Mouse (Mus musculus) adrenal gland, adult 2 months (tissue): ENCODE data around the gene Gm28635. TPM values are rescaled to one million over a fixed set of nuclear protein-coding genes. Genes with fewer than 3 reads are reported as not detected.
"Not testable (repeated sequence)": the region's sequence is repeated elsewhere in the genome, so short reads cannot be mapped to it uniquely, and the experiment has no call there.

Experiments used
- DNase-seq: peaks from one replicate; pipeline ENCODE4 v3.0.0; 2021
- polyA plus RNA-seq: library from polyadenylated mRNA; depleted of rRNA; stranded (reverse); fragments of >200 nt; gene quantifications from 2 replicates; pipeline ENCODE4 v1.2.3, GENCODE M21; 2012
- total RNA-seq, 2 experiments: library from RNA; stranded (reverse); gene quantifications; 2 replicates each; pipeline ENCODE4 v1.2.3; 2021

The Gm28635 gene
- total and polyA plus RNA-seq, 3 experiments = not detected

DNA sequence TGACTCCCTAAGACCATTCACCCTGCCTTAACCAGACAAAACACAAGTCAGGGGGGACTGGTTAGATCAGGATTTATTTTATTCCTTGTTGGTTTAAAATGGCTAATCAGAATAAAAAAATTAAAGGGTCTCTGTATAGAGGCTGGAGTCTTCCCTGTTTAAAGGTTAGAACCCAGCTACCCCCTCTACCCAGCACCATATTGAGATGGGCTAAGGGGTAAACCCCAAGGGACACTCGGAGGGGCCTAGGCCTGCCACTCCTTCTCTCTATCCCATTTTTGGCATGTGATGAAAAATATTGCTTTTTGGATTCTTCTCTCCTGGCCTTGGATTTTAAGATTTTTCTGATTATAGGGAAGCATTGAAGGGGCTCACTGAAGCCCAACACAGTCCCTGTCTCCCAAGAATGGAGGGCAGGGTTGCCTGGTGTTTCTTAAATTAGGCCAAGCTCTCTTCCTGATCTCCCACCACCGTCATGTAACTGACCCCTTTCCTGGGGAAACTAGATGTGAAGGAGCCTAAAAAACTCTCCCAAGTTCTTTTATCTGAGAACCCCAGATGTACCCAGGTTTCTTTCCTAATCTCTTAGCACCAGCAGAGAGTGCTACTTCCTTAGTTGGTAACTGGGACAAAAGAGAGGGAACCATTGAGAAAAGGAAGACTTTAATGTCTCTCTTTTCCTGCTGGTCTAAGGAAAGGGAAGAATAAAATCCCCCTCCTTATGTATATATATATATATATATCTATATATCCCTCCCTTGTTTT, 10.4 kb upstream of the Gm28635 start:
- DNase-seq = no peak

- no peak for DNase-seq
Measured at GRCm38 (mm10) chr2:84682605-84683183, 4.9 kb upstream of the Gm28635 start.

GRCm38 (mm10) chr2:84679016-84679415, 1.2 kb upstream of the Gm28635 start, which contains the start of gene Tmx2:
Gene Tmx2, minus strand, starts transcription at chr2:84679140.
- no peak for DNase-seq

DNA sequence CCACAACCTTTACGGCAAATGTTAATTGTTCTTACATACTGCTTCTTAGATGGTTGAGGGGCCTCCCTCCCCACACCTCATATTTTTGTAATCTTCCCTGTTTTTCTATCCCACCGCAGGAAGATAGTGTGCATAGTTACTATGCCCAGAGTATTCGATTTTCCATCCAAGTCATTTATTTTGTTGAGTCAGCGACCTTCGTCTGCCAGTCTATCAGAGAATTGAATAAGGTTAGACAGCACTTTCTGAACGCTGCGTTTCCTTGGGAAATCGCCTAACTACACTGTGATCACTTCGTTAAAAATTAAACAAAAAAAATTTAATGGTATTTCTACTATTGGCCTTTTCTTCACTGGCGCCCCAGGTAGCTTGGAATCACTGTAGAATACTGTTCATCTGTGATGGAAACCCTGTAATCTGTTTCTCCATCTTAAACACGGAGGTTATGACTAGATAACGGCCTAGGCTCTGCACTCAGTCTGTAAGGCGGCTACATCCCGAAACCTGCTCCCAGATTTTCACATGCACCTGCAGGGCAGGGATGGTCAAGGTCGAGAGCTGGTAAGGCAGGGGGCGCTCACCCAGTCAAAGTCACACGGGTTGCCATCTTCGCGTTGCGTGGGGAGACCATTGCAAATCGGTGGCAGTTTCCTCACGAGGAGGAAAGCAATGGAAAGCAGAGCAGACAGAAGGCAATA, 422 bp downstream of the Gm28635 start:
- DNase-seq = no peak

- not testable (repeated sequence) for DNase-seq
Measured at GRCm38 (mm10) chr2:84671535-84671934, 6.3 kb downstream of the Gm28635 start.

DNA sequence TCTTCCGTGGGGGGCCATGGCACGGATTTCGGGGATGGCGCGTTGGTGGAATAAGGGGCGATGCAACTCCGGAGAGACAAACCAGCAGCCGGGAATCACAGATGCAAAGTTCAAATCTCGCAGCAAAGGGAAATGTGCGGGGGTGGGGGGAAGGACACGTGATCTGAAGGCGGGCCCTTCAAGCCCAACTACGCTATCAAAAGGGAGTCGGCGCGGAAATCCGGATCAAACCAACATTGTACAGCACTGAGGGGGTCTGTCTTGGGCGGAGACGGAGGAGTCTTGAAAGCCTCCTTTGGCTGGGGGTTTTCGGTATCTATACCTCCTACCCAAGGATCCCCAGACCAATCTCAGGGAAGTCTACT, 7.3 kb downstream of the Gm28635 start, which contains the start of gene Selenoh:
Gene Selenoh (minus strand): TSS at position 202 of the 365 bp plus-strand sequence.
- DNase-seq = peak; percentile 85

- DNase-seq = no peak
Measured at GRCm38 (mm10) chr2:84669828-84670568, 7.8 kb downstream of the Gm28635 start.

- no peak for DNase-seq
Measured at GRCm38 (mm10) chr2:84666081-84666480, 11.8 kb downstream of the Gm28635 start.

- DNase-seq = peak; percentile 36
Measured at GRCm38 (mm10) chr2:84662866-84663265, 15.0 kb downstream of the Gm28635 start.

- DNase-seq = peak; percentile 64
Measured at GRCm38 (mm10) chr2:84660253-84660652, 17.6 kb downstream of the Gm28635 start.

- DNase-seq = no peak
Measured at GRCm38 (mm10) chr2:84658806-84659205, 19.0 kb downstream of the Gm28635 start, which contains the start of gene Btbd18. Gene Btbd18, plus strand, starts transcription at chr2:84659079.

DNA sequence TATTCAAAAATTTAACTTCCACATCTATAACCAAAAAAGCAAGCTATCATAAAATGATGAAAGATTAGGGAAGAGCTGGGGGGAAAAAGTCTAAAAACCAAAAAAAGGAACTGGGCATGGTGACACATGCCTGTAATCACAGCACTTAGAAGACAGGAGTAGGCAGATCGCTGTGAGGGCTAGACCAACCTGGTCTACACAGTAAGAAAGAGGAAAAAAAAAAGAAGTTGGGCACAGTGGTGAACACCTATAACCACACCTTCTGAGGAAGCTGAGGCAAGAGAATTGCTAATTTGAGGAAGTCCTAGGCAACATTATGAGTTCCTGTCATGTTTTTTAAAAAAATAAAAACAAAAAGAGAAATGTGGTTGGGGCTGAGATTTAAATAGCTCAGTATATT, 22.0 kb downstream of the Gm28635 start:
- no peak for DNase-seq

DNA sequence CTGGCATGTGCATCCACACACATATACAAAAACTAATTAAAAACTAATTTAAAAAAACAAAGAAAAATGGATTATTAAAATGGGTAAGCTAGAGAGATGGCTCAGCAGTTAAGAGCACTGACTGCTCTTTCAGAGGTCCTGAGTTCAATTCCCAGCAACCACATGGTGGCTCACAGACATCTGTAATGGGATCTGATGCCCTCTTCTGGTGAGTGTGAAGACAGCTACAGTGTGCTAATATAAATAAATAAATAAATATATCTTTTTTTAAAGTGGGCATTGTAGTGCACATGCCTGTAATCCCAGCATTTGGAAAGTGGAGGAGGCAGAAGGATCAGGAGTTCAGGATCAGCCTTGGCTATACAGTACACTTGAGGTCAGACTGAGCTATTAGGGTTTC, 24.5 kb downstream of the Gm28635 start:
- no peak for DNase-seq

DNA sequence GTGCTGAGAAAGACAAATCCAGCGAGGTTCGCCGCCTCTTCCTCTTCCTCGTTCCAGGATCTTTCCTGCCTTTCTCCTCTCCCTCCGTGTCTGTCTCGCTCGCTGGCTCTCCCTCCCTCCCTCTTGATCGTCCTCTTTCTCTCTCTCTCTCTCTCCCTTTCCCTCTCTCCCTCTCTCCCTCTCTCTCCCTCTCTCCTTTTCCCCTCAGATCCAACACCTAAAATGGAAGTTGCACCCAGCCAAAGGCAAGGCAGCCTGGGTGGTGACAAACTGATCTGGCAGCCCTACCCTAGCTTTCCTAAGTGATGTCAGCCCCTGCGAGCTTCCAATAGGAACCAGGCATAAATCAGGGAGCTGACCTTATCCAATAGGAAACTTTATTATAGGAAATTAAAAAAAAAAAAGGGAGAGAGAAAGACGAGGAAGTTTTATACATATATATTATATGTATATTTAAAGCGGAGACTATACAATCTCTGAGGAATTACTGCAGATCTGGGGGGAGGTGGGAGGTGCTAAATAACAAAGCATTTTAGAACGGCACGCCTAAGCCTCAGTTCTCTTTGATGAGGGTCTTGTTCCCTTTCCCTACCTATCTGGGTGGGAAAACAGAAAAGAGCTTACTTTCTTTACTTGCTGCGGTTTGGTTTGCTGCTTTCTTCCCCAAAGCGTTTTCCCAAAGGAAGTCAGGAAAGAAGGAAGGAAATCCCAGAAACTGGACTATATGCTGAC, 27.2 kb downstream of the Gm28635 start, which contains the start of gene Ctnnd1:
Gene Ctnnd1 (minus strand): TSS at position 302 of the 732 bp plus-strand sequence.
- DNase-seq = peak; percentile 92

DNA sequence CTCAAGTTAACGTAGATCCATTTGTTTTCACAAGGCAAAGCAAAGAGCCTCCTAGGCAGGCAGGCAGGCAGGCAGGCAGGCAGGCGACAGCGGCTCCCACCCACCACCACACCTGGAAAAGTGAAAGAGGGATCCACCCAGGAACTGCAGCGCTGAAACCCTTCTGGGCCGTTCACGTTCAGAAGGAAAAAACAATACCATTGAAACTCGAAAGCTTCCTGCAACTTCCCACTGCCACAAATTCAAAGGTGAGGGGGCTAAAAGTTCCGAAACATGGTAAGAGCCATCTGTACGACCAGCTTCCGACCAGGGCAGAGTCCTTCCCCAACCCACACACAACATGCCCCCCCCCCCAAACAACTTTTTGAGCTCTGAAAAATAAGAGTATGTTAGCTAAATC, 28.2 kb downstream of the Gm28635 start:
- DNase-seq = peak; percentile 44

DNA sequence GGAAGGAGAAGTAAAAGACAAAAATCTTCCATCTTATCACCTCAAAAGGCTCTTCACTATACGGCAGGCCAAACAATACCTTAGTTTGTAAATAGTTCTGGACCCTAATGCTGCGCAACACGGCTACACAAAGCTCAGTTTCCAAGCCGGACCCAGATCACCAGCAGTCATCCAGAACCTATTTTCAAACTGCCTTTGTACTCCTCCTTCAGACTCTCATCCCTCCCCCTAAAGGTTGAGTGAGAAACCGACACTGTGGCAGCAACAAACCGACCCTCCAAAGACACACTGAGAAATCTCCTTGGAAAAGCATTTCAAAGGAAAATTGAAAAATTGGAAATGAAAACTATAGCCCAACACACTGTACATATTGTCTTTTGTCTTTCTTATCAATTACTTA, 29.5 kb downstream of the Gm28635 start:
- DNase-seq = no peak

DNA sequence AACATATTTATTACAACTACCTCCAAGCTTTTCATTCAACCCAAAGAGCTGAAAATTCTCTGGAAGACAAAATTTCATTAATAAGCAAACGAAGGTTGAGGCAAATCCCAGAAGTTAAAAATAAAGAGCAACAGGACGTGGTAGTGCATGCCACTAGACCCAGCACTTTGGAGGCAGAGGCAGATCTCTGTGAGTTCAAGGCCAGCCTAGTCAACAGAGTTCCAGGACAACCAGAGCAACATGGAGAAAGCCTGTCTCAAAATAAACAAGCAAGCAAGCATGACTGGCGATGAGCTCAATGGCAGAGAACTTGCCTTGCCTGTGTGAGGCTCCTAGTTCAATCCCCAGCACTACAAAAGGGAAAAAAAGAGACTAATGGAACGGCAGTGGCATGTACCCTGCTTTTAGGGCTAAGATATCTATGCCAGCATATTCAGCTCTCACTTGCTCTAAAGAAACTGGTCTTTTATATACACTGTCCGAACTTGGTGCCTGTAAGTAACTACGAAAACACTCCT, 30.7 kb downstream of the Gm28635 start:
- DNase-seq = no peak

- DNase-seq = no peak
Measured at GRCm38 (mm10) chr2:84646138-84646537, 31.7 kb downstream of the Gm28635 start.

- DNase-seq = no peak
Measured at GRCm38 (mm10) chr2:84640833-84641232, 37.0 kb downstream of the Gm28635 start.

GRCm38 (mm10) chr2:84638428-84639220, 39.2 kb downstream of the Gm28635 start:
- DNase-seq = no peak
